Mouse (Mus musculus) MEL (cell line): ENCODE measurements around the gene Zbtb20. TPM values are rescaled to one million over a fixed set of nuclear protein-coding genes. Genes with fewer than 3 reads are reported as not detected.

Source experiments
- DNase-seq: peaks from one replicate; pipeline ENCODE4 v3.0.0; 2011; ENCODE audit warnings: low read depth, low spot score
- H3K27ac ChIP-seq: 2 replicates; pipeline ENCODE4 v1.5.1; 2012; ENCODE audit warnings: low read depth, mild to moderate bottlenecking, control low read depth, low read length, moderate library complexity; ENCODE audit not compliant: control insufficient read depth
- H3K27me3 ChIP-seq, 2 experiments: fragments of 150-350 bp in 1 of 2; sonication (generic) in 1 of 2; 2 replicates each; pipeline ENCODE4 v1.6.1; 2012; ENCODE audit warnings: low read length in 2 of 2, mild to moderate bottlenecking in 2 of 2, improper control_type of control experiment in 1 of 2, moderate library complexity in 1 of 2; ENCODE audit not compliant: insufficient read depth in 2 of 2, control insufficient read depth in 1 of 2
- H3K36me3 ChIP-seq, 2 experiments: 2 replicates each; pipeline ENCODE4 v1.6.1; 2012 to 2014; ENCODE audit warnings: low read length in 2 of 2, improper control_type of control experiment in 1 of 2, inconsistent platforms in 1 of 2, mild to moderate bottlenecking in 1 of 2; ENCODE audit not compliant: insufficient read depth in 2 of 2, control insufficient read depth in 1 of 2
- H3K4me1 ChIP-seq, 2 experiments: fragments of 150-350 bp in 1 of 2; sonication (generic) in 1 of 2; 2 replicates each; pipeline ENCODE4 v1.6.1; 2012; ENCODE audit warnings: low read length in 2 of 2, improper control_type of control experiment in 1 of 2, mild to moderate bottlenecking in 1 of 2; ENCODE audit not compliant: insufficient read depth in 2 of 2, control insufficient read depth in 1 of 2
- H3K4me3 ChIP-seq, 2 experiments: fragments of 150-350 bp in 1 of 2; sonication (generic) in 1 of 2; 2 replicates each; pipeline ENCODE4 v1.5.1; 2012; ENCODE audit warnings: low read depth in 2 of 2, low read length in 2 of 2, mild to moderate bottlenecking in 2 of 2, moderate library complexity in 2 of 2, control low read depth in 1 of 2, improper control_type of control experiment in 1 of 2; ENCODE audit not compliant: control insufficient read depth in 1 of 2, insufficient read depth in 1 of 2
- H3K79me2 ChIP-seq: 2 replicates; pipeline ENCODE4 v1.6.1; 2012; ENCODE audit warnings: mild to moderate bottlenecking, low read length, moderate library complexity; ENCODE audit not compliant: control insufficient read depth, poor library complexity, insufficient read depth
- H3K9ac ChIP-seq: 2 replicates; pipeline ENCODE4 v1.6.1; 2012; ENCODE audit warnings: low read depth, mild to moderate bottlenecking, control low read depth, low read length, moderate library complexity; ENCODE audit not compliant: control insufficient read depth, poor library complexity, severe bottlenecking
- H3K9me3 ChIP-seq: fragments of 150-350 bp; sonication (generic); replicated peaks from 2 replicates; pipeline ENCODE4 v1.6.1; 2012; ENCODE audit warnings: mild to moderate bottlenecking, low read length, improper control_type of control experiment, moderate library complexity; ENCODE audit not compliant: insufficient read depth
- CHD1 ChIP-seq: IDR thresholded peaks from 2 replicates; pipeline ENCODE4 v1.6.1; 2012; ENCODE audit warnings: low read depth, mild to moderate bottlenecking, inconsistent platforms, low read length, improper control_type of control experiment
- CHD2 ChIP-seq: IDR thresholded peaks from 2 replicates; pipeline ENCODE4 v1.6.1; 2011; ENCODE audit warnings: low read length, improper control_type of control experiment
- EP300 ChIP-seq, 2 experiments: IDR thresholded peaks; 2 replicates each; pipeline ENCODE4 v1.6.1; 2011; ENCODE audit warnings: improper control_type of control experiment in 2 of 2, low read length in 2 of 2, low read depth in 1 of 2, mild to moderate bottlenecking in 1 of 2
- ETS1 ChIP-seq: IDR thresholded peaks from 2 replicates; pipeline ENCODE4 v1.6.1; 2012; ENCODE audit warnings: low read depth, mild to moderate bottlenecking, inconsistent platforms, low read length, improper control_type of control experiment, moderate library complexity
- HCFC1 ChIP-seq: IDR thresholded peaks from 2 replicates; pipeline ENCODE4 v1.6.1; 2012; ENCODE audit warnings: low read depth, mild to moderate bottlenecking, inconsistent platforms, low read length, improper control_type of control experiment, moderate library complexity
- JUND ChIP-seq: IDR thresholded peaks from 2 replicates; pipeline ENCODE4 v1.6.1; 2011; ENCODE audit warnings: low read depth, mild to moderate bottlenecking, improper control_type of control experiment, low read length
- MEF2A ChIP-seq: IDR thresholded peaks from 2 replicates; pipeline ENCODE4 v1.6.1; 2014; ENCODE audit warnings: low read depth, mild to moderate bottlenecking, inconsistent platforms, low read length, improper control_type of control experiment; ENCODE audit not compliant: poor library complexity, insufficient replicate concordance, severe bottlenecking; ENCODE audit errors: extremely low read depth
- MXI1 ChIP-seq: IDR thresholded peaks from 2 replicates; pipeline ENCODE4 v1.6.1; 2011; ENCODE audit warnings: mild to moderate bottlenecking, low read depth, low read length, improper control_type of control experiment
- MYB ChIP-seq: IDR thresholded peaks from 2 replicates; pipeline ENCODE4 v1.6.1; 2011; ENCODE audit warnings: mild to moderate bottlenecking, low read depth, low read length, improper control_type of control experiment
- NRF1 ChIP-seq: IDR thresholded peaks from 2 replicates; pipeline ENCODE4 v1.6.1; 2014; ENCODE audit warnings: low read depth, mild to moderate bottlenecking, inconsistent platforms, low read length, improper control_type of control experiment, moderate library complexity; ENCODE audit not compliant: poor library complexity, insufficient read depth, severe bottlenecking
- POLR2AphosphoS2 ChIP-seq: IDR thresholded peaks from 2 replicates; pipeline ENCODE4 v1.6.1; 2011; ENCODE audit warnings: low read length, improper control_type of control experiment
- POLR2AphosphoS5 ChIP-seq: IDR thresholded peaks from 2 replicates; pipeline ENCODE4 v1.6.1; 2012; ENCODE audit warnings: low read depth, borderline replicate concordance, mild to moderate bottlenecking, inconsistent platforms, low read length, moderate library complexity, mixed read lengths
- RAD21 ChIP-seq: IDR thresholded peaks from 2 replicates; pipeline ENCODE4 v1.6.1; 2011; ENCODE audit warnings: mild to moderate bottlenecking, low read depth, low read length, improper control_type of control experiment
- RCOR1 ChIP-seq: IDR thresholded peaks from 2 replicates; pipeline ENCODE4 v1.6.1; 2012; ENCODE audit warnings: low read depth, mild to moderate bottlenecking, inconsistent platforms, low read length, improper control_type of control experiment
- SIN3A ChIP-seq: IDR thresholded peaks from 2 replicates; pipeline ENCODE4 v1.6.1; 2012; ENCODE audit warnings: low read length, improper control_type of control experiment, inconsistent platforms
- SMC3 ChIP-seq: IDR thresholded peaks from 2 replicates; pipeline ENCODE4 v1.6.1; 2011; ENCODE audit warnings: low read depth, low read length, improper control_type of control experiment
- TBP ChIP-seq: IDR thresholded peaks from 2 replicates; pipeline ENCODE4 v1.8.0; 2011; ENCODE audit warnings: low read depth, low read length, improper control_type of control experiment
- TCF12 ChIP-seq: IDR thresholded peaks from 2 replicates; pipeline ENCODE4 v1.6.1; 2014; ENCODE audit warnings: low read depth, mild to moderate bottlenecking, inconsistent platforms, low read length, improper control_type of control experiment, moderate library complexity
- USF2 ChIP-seq, 2 experiments: IDR thresholded peaks; 2 replicates each; pipeline ENCODE4 v1.6.1; 2011 to 2012; ENCODE audit warnings: improper control_type of control experiment in 2 of 2, low read length in 2 of 2, borderline replicate concordance in 1 of 2, inconsistent platforms in 1 of 2, low read depth in 1 of 2, mild to moderate bottlenecking in 1 of 2; ENCODE audit not compliant: insufficient read depth in 1 of 2
- ZC3H11A ChIP-seq: IDR thresholded peaks from 2 replicates; pipeline ENCODE4 v1.6.1; 2012; ENCODE audit warnings: low read depth, mild to moderate bottlenecking, inconsistent platforms, low read length, improper control_type of control experiment
- ZKSCAN1 ChIP-seq: IDR thresholded peaks from 2 replicates; pipeline ENCODE4 v1.6.1; 2012; ENCODE audit warnings: low read depth, mild to moderate bottlenecking, inconsistent platforms, low read length, improper control_type of control experiment, moderate library complexity
- ZMIZ1 ChIP-seq: IDR thresholded peaks from 2 replicates; pipeline ENCODE4 v1.6.1; 2012; ENCODE audit warnings: low read depth, mild to moderate bottlenecking, inconsistent platforms, low read length, improper control_type of control experiment, moderate library complexity
- polyA plus RNA-seq, 2 experiments: library from polyadenylated mRNA; stranded (reverse) in 1 of 2; unstranded in 1 of 2; fragments of >175 nt in 1 of 2; fragments of >200 nt in 1 of 2; gene quantifications; 2 replicates each; pipeline versions ENCODE4 v1.2.1 to v1.2.4; 2012; ENCODE audit warnings: low replicate concordance in 2 of 2, low read depth in 1 of 2; ENCODE audit not compliant: insufficient read length in 2 of 2, insufficient read depth in 1 of 2, missing spikeins in 1 of 2
- total RNA-seq: library from RNA; depleted of rRNA; stranded (reverse); fragments of 300-350 nt; gene quantifications from 2 replicates; pipeline ENCODE4 v1.2.3, GENCODE M21; 2012

The Zbtb20 gene
- total and polyA plus RNA-seq, 3 experiments = 0.17 to 0.27 TPM; not detected in 1

GRCm38 (mm10) chr16:43090188-43090587, 214.5 kb downstream of the Zbtb20 start:
- no peaks in the 10 kb centered on the region for H3K9me3 ChIP-seq
- no peak overlapping the region for H3K4me3 ChIP-seq
- no peaks in the 10 kb centered on the region for H3K4me1 ChIP-seq
- no peaks in the 10 kb centered on the region for H3K27me3 ChIP-seq
- no peak overlapping the region for H3K27ac ChIP-seq
- H3K36me3 ChIP-seq = no peaks in the 10 kb centered on the region
- H3K9ac ChIP-seq = no peak overlapping the region
- no peak for DNase-seq
- TF ChIP-seq TCF12 (no peak), MYB (no peak), POLR2AphosphoS2 (no peak), EP300 (IDR thresholded peaks at IDR 0.05; ENCODE audit: low read depth in 1 of 2, low read length in 2 of 2) (no peak), SMC3 (no peak), ETS1 (no peak), RCOR1 (no peak)
- TF ChIP-seq, all 39 proteins: peak for 0
- no peaks in the 10 kb centered on the region for H3K79me2 ChIP-seq

- no peak overlapping the region for H3K9ac ChIP-seq
- no peaks in the 10 kb centered on the region for H3K36me3 ChIP-seq
- no peaks in the 10 kb centered on the region for H3K4me1 ChIP-seq
- H3K79me2 ChIP-seq = no peaks in the 10 kb centered on the region
- no peak overlapping the region for H3K27ac ChIP-seq
- no peaks in the 10 kb centered on the region for H3K9me3 ChIP-seq
- no peak for DNase-seq
- H3K27me3 ChIP-seq = no peaks in the 10 kb centered on the region
- H3K4me3 ChIP-seq = no peak overlapping the region
- TF ChIP-seq ZKSCAN1 (no peak), POLR2AphosphoS2 (no peak), RAD21 (no peak), ZC3H11A (no peak), ZMIZ1 (no peak), TBP (no peak), USF2 (IDR thresholded peaks at IDR 0.05; ENCODE audit: borderline replicate concordance in 1 of 2, insufficient read depth in 1 of 2, low read depth in 1 of 2, low read length in 2 of 2) (no peak), MEF2A (no peak), MXI1 (no peak), CHD2 (no peak), CHD1 (no peak), SIN3A (no peak), JUND (no peak), NRF1 (no peak), POLR2AphosphoS5 (no peak), HCFC1 (no peak), EP300 (IDR thresholded peaks at IDR 0.05; ENCODE audit: low read depth in 1 of 2, low read length in 2 of 2) (no peak)
- TF ChIP-seq, all 39 proteins: peak for 0
Measured at GRCm38 (mm10) chr16:43094161-43094560, 218.5 kb downstream of the Zbtb20 start.
